Mouse (Mus musculus) ES-CJ7 (cell line): ENCODE measurements around the gene Rpl29.
A peak's percentile ranks its signal among the peaks of the same experiment; 100 is the strongest.

Source experiments
- DNase-seq: peaks from one replicate; pipeline ENCODE4 v3.0.0; 2011; ENCODE audit warnings: low read depth, low spot score

The Rpl29 gene

GRCm38 (mm10) chr9:106429221-106430014 is at the start of gene Rpl29:
Gene Rpl29, plus strand, starts transcription at chr9:106429454.
- DNase-seq: peak; percentile 96

- DNase-seq: no peak
These were observed 42.9 kb upstream of the Rpl29 start for GRCm38 (mm10) chr9:106386181-106386864.

GRCm38 (mm10) chr9:106392828-106393527 is 36.3 kb upstream of the Rpl29 start:
- DNase-seq: no peak

GRCm38 (mm10) chr9:106393548-106393947 is 35.7 kb upstream of the Rpl29 start:
- no peak for DNase-seq

- no peak for DNase-seq
These were observed 34.3 kb upstream of the Rpl29 start for GRCm38 (mm10) chr9:106394649-106395602.

- DNase-seq: no peak
These were observed 31.5 kb upstream of the Rpl29 start for GRCm38 (mm10) chr9:106397733-106398132.

GRCm38 (mm10) chr9:106398667-106399311 is 30.5 kb upstream of the Rpl29 start:
- no peak for DNase-seq

- no peak for DNase-seq
These were observed 29.4 kb upstream of the Rpl29 start for GRCm38 (mm10) chr9:106399808-106400207.

- no peak for DNase-seq
These were observed 27.1 kb upstream of the Rpl29 start for GRCm38 (mm10) chr9:106402149-106402548.

- DNase-seq: no peak
These were observed 26.5 kb upstream of the Rpl29 start for GRCm38 (mm10) chr9:106402607-106403375.

- DNase-seq: no peak
These were observed 24.0 kb upstream of the Rpl29 start for GRCm38 (mm10) chr9:106405275-106405674.

- no peak for DNase-seq
These were observed 22.7 kb upstream of the Rpl29 start for GRCm38 (mm10) chr9:106406443-106407078.

GRCm38 (mm10) chr9:106409096-106409495 is 20.2 kb upstream of the Rpl29 start:
- no peak for DNase-seq

- DNase-seq: no peak
These were observed 19.1 kb upstream of the Rpl29 start for GRCm38 (mm10) chr9:106410086-106410650.

GRCm38 (mm10) chr9:106411091-106411594 is 18.1 kb upstream of the Rpl29 start:
- DNase-seq: no peak

GRCm38 (mm10) chr9:106411729-106412128 is 17.5 kb upstream of the Rpl29 start:
- no peak for DNase-seq

GRCm38 (mm10) chr9:106412210-106412609 is 17.0 kb upstream of the Rpl29 start:
- DNase-seq: no peak

GRCm38 (mm10) chr9:106413606-106414005 is 15.6 kb upstream of the Rpl29 start:
- no peak for DNase-seq

GRCm38 (mm10) chr9:106416826-106417225 is 12.4 kb upstream of the Rpl29 start:
- DNase-seq: no peak
